Mouse (Mus musculus): Measurements from ENCODE around the gene Zfp622. TPM values are rescaled to one million over a fixed set of nuclear protein-coding genes. Genes with fewer than 3 reads are reported as not detected.

Gene Zfp622
- polyA plus RNA-seq (2014; fragmentation: Nextera tagmentation; extraction: Ambion mirVana) = 30.4 and 31.5 TPM in 2 replicates

DNA sequence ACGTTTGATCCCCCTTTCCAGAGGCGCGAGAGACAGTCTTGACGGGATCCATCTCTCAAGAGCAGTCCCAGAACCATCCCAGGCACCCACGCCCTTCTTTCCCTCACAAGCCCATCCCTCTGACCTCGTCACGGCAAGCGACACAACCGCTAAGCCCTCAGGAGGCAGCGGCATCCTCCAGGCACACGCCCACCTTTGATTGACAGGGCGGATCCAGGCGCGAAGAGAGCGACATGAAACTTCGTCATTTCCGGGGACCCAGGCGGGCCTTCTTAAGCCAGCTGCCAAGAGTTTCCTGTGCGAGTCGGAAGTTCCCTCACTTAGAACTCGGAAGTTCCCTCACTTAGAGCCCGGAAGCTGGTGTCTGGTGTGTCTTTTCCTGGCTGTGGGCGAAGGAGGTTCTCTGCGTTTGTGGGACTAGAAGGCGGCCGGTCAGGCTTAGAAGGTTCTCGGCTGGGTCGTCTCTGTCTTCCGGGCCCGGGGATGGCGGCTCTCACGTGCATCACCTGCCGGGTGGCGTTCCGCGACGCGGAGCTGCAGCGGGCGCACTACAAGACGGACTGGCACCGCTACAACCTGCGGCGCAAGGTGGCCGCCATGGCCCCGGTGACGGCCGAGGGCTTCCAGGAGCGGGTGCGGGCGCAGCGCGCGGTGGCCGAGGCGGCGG lies at the start of gene Zfp622:
TSS of gene Zfp622 (plus strand) at position 300 of the 667 bp plus-strand sequence.
- Histone ChIP-seq H3K4me3 (ENCODE audit: low read depth, low read length) (peak within 1 kb of the TSS; percentile 52), H3K27ac (ENCODE audit: low read depth) (peak within 1 kb of the TSS; percentile 92), H3K36me3 (ENCODE audit: control insufficient read depth, insufficient read depth, low read length) (peaks cover 26% of the 10 kb centered on the region), H3K4me2 (ENCODE audit: low read length) (peak within 1 kb of the TSS; percentile 77), H3K4me1 (replicated peaks; ENCODE audit: control insufficient read depth, insufficient read depth, low read length) (peaks cover 11% of the 10 kb centered on the region), H3K27me3 (replicated peaks; ENCODE audit: control insufficient read depth, insufficient read depth, low read length) (no peaks in the 10 kb centered on the region), H3K9ac (ENCODE audit: low read length) (peak within 1 kb of the TSS; percentile 73), H3K9me3 (ENCODE audit: control insufficient read depth, low read length) (no peaks in the 10 kb centered on the region)
- peak; percentile 98 for ATAC-seq (replicated peaks; ENCODE audit: low FRiP score, low TSS enrichment, low read depth)
- WGBS = under 1% methylated on average over 57 of the region's 57 CpGs
- DNase-seq (ENCODE audit: low spot score) = peak; percentile 95

- Histone ChIP-seq H3K27ac (ENCODE audit: low read depth) (no peak overlapping the region), H3K4me2 (ENCODE audit: low read length) (no peak overlapping the region), H3K27me3 (replicated peaks; ENCODE audit: control insufficient read depth, insufficient read depth, low read length) (no peaks in the 10 kb centered on the region), H3K4me3 (ENCODE audit: low read depth, low read length) (no peak overlapping the region), H3K4me1 (replicated peaks; ENCODE audit: control insufficient read depth, insufficient read depth, low read length) (0 out of 2 replicates have a peak, but pooled peaks cover 6% of the 10 kb centered on the region), H3K9me3 (ENCODE audit: control insufficient read depth, low read length) (no peaks in the 10 kb centered on the region), H3K36me3 (ENCODE audit: control insufficient read depth, insufficient read depth, low read length) (no peaks in the 10 kb centered on the region), H3K9ac (ENCODE audit: low read length) (no peak overlapping the region)
- DNase-seq (ENCODE audit: low spot score) (no peak), ATAC-seq (replicated peaks; ENCODE audit: low FRiP score, low TSS enrichment, low read depth) (no peak)
- 84% methylated on average over 7 of the region's 7 CpGs for WGBS
Measured at GRCm38 (mm10) chr15:25934411-25934810, 49.8 kb upstream of the Zfp622 start.

DNA sequence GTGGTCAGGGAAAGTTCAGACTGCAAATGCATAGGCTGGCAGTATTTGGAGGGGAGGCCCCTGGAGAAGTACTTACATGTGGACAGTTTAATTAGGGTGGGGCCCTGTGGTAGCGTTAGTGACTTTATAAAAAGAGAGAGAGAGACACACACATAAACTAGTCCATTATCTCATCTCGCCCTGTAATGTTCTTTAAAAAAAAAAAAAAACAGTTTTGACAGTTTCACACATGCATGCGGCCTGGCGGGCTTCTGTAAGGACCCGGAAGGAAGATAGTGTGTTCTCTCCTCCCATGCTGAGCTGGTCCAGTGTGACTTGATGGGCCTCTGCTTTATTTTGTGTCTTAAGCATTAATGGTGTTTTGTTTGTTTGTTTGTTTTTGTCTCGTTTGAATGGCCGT lies 45.7 kb upstream of the Zfp622 start:
- Histone ChIP-seq H3K27ac (ENCODE audit: low read depth) (no peak overlapping the region), H3K36me3 (ENCODE audit: control insufficient read depth, insufficient read depth, low read length) (no peaks in the 10 kb centered on the region), H3K4me3 (ENCODE audit: low read depth, low read length) (no peak overlapping the region), H3K27me3 (replicated peaks; ENCODE audit: control insufficient read depth, insufficient read depth, low read length) (no peaks in the 10 kb centered on the region), H3K4me1 (replicated peaks; ENCODE audit: control insufficient read depth, insufficient read depth, low read length) (no peaks in the 10 kb centered on the region), H3K9me3 (ENCODE audit: control insufficient read depth, low read length) (no peaks in the 10 kb centered on the region), H3K4me2 (ENCODE audit: low read length) (no peak overlapping the region), H3K9ac (ENCODE audit: low read length) (no peak overlapping the region)
- DNase-seq (ENCODE audit: low spot score) = no peak
- ATAC-seq (replicated peaks; ENCODE audit: low FRiP score, low TSS enrichment, low read depth) = no peak
- 84% methylated on average over 7 of the region's 7 CpGs for WGBS

DNA sequence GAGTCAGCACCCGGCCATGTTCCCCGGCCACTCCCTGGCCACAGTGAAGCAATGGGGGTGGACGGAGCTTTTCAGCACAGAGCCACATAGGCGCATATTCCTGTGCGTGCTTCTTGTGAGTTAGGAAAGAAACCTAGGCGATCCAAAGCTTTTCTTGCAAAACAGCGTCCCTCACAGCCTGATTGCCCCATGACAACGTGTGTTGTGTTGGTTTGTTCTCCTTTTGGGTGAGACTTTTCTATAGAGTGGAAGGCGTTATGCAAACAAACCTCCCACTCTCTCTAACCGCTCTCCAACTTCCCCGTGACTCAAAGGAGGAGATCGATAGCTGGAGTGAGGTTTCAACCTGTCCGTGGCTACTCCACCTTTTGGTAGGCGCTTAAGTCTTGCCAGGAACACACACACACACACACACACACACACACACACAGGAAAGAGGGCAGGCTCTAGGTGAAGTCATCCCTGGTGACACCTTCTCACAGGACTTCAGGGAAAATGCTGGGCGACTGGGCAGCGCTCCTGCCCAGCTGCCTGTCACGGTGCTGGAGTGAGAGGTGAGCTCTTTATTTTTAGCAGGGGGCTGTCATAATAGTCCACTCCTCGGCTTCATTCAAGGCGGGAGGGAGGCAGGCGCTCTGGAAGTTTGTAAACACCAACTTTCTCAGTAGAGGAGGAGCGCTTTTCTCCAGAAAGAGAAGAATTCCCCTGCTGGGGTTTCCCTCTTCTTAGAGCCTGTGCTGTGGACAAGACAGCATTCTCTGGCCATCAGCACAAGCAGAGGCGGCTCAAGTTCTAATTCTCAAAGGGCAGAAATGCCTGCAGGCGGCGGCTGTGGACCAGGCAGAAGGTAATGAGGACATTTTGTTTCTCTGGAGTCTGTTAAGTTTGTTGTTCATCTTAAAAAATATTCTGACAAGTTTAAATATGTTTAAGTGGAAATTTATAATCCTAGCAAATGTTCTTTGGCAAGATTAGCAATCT lies 43.5 kb upstream of the Zfp622 start:
- Histone ChIP-seq H3K9ac (ENCODE audit: low read length) (no peak overlapping the region), H3K9me3 (ENCODE audit: control insufficient read depth, low read length) (no peaks in the 10 kb centered on the region), H3K27ac (ENCODE audit: low read depth) (no peak overlapping the region), H3K4me2 (ENCODE audit: low read length) (peak overlapping the region; percentile 40), H3K36me3 (ENCODE audit: control insufficient read depth, insufficient read depth, low read length) (no peaks in the 10 kb centered on the region), H3K4me1 (replicated peaks; ENCODE audit: control insufficient read depth, insufficient read depth, low read length) (no peaks in the 10 kb centered on the region), H3K27me3 (replicated peaks; ENCODE audit: control insufficient read depth, insufficient read depth, low read length) (no peaks in the 10 kb centered on the region), H3K4me3 (ENCODE audit: low read depth, low read length) (peak overlapping the region; percentile 16)
- WGBS = 31% methylated on average over 24 of the region's 24 CpGs
- DNase-seq (ENCODE audit: low spot score) (no peak), ATAC-seq (replicated peaks; ENCODE audit: low FRiP score, low TSS enrichment, low read depth) (peak; percentile 70; the same call in 1 of the 2 replicates)

DNA sequence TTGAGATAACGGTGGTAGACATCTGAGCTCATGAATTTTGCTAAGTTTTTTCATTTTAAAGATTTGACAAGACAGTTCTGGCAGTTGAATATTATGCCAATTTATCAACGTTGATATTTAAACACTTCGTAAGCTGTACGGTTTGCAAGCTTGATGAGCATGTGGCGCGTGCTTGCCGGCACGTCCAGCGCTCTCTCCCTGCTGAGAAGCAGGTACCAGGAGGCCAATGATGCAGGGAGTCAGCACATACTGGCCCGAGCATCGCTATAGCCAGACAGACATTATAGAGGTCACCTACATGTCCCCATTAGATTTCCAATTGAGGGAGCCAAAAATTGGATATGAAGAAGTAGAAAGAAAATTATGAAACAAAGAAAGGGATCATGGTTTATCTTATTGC lies 42.7 kb upstream of the Zfp622 start:
- Histone ChIP-seq H3K36me3 (ENCODE audit: control insufficient read depth, insufficient read depth, low read length) (no peaks in the 10 kb centered on the region), H3K27ac (ENCODE audit: low read depth) (no peak overlapping the region), H3K4me1 (replicated peaks; ENCODE audit: control insufficient read depth, insufficient read depth, low read length) (no peaks in the 10 kb centered on the region), H3K9ac (ENCODE audit: low read length) (no peak overlapping the region), H3K4me2 (ENCODE audit: low read length) (peak overlapping the region; percentile 40; the same call in 1 of the 2 replicates), H3K27me3 (replicated peaks; ENCODE audit: control insufficient read depth, insufficient read depth, low read length) (no peaks in the 10 kb centered on the region), H3K9me3 (ENCODE audit: control insufficient read depth, low read length) (no peaks in the 10 kb centered on the region), H3K4me3 (ENCODE audit: low read depth, low read length) (peak overlapping the region; percentile 8; the same call in 1 of the 2 replicates)
- WGBS = 75% methylated on average over 11 of the region's 11 CpGs
- no peak for DNase-seq (ENCODE audit: low spot score)
- ATAC-seq (replicated peaks; ENCODE audit: low FRiP score, low TSS enrichment, low read depth) = no peak

DNA sequence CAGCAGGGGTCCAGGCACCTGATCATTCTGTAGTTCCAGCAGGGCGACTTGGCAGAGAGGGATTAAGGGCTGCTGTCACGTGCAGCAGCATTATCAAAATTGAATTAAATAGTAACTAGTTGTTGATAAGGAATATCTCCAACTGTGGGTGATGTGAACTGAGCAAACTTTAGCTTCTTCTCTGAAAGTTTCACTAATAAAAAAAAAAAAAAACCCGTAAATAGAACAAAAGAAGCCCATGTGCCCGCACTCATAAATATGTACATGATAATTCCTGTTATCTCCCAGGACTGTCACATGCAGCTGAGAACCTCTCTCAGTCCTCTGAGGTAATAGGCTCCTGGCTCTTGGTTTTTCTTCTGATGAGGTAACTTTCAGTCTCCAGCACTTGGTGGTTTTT lies 41.8 kb upstream of the Zfp622 start:
- Histone ChIP-seq H3K4me2 (ENCODE audit: low read length) (peak overlapping the region; percentile 40; the same call in 1 of the 2 replicates), H3K4me1 (replicated peaks; ENCODE audit: control insufficient read depth, insufficient read depth, low read length) (no peaks in the 10 kb centered on the region), H3K27me3 (replicated peaks; ENCODE audit: control insufficient read depth, insufficient read depth, low read length) (no peaks in the 10 kb centered on the region), H3K9ac (ENCODE audit: low read length) (no peak overlapping the region), H3K4me3 (ENCODE audit: low read depth, low read length) (no peak overlapping the region), H3K27ac (ENCODE audit: low read depth) (no peak overlapping the region), H3K36me3 (ENCODE audit: control insufficient read depth, insufficient read depth, low read length) (no peaks in the 10 kb centered on the region), H3K9me3 (ENCODE audit: control insufficient read depth, low read length) (no peaks in the 10 kb centered on the region)
- DNase-seq (ENCODE audit: low spot score) = no peak
- 78% methylated on average over 4 of the region's 4 CpGs for WGBS
- ATAC-seq (replicated peaks; ENCODE audit: low FRiP score, low TSS enrichment, low read depth) = 0 out of 2 replicates have a peak, but pooled peaks have one; percentile 53

DNA sequence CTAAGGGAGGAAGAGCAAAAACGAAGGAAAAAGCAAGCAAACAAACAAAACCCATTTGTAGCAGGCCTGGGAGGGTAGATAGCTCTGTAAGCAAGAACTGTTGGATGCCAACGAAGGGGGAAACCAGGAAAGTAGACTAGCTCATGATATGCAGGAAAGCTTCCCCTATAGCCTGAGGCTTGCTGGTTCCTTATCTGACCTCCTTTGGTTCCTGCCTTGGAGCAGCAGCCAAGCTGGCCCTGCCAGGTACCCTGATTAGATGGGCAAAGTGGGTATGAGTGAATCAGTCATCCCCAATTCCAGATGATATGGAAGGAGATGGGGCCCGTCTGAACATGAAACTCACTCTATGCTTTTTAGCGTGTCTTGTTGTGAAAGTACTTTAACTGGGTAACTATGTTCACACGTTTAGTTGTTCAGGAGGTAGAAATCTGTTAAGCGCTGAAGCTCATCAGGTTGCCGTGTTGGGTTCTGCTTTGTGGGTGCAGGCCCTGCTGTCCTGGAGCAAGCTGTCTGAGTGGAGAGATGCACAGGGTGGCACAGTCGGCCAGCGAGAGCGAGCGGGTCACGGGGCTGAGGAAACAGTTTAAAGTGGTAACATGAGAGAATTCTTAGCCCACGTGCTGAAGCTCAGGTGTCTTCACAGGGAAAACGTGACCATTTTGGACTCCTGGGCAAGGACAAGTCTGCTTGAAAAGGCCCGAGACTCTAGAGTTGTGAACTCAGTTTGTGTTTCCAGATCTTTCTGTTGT lies 40.6 kb upstream of the Zfp622 start:
- Histone ChIP-seq H3K9me3 (ENCODE audit: control insufficient read depth, low read length) (no peaks in the 10 kb centered on the region), H3K4me3 (ENCODE audit: low read depth, low read length) (no peak overlapping the region), H3K27me3 (replicated peaks; ENCODE audit: control insufficient read depth, insufficient read depth, low read length) (no peaks in the 10 kb centered on the region), H3K27ac (ENCODE audit: low read depth) (no peak overlapping the region), H3K36me3 (ENCODE audit: control insufficient read depth, insufficient read depth, low read length) (no peaks in the 10 kb centered on the region), H3K4me1 (replicated peaks; ENCODE audit: control insufficient read depth, insufficient read depth, low read length) (no peaks in the 10 kb centered on the region), H3K9ac (ENCODE audit: low read length) (no peak overlapping the region), H3K4me2 (ENCODE audit: low read length) (no peak overlapping the region)
- DNase-seq (ENCODE audit: low spot score) (no peak), ATAC-seq (replicated peaks; ENCODE audit: low FRiP score, low TSS enrichment, low read depth) (no peak)
- WGBS = 85% methylated on average over 15 of the region's 15 CpGs

GRCm38 (mm10) chr15:25945224-25945623 lies 38.9 kb upstream of the Zfp622 start:
- no peaks in the 10 kb centered on the region for H3K36me3 ChIP-seq (ENCODE audit: control insufficient read depth, insufficient read depth, low read length)
- H3K4me2 ChIP-seq (ENCODE audit: low read length) = no peak overlapping the region
- no peaks in the 10 kb centered on the region for H3K9me3 ChIP-seq (ENCODE audit: control insufficient read depth, low read length)
- H3K4me1 ChIP-seq (replicated peaks; ENCODE audit: control insufficient read depth, insufficient read depth, low read length) = no peaks in the 10 kb centered on the region
- no peaks in the 10 kb centered on the region for H3K27me3 ChIP-seq (replicated peaks; ENCODE audit: control insufficient read depth, insufficient read depth, low read length)
- ATAC-seq (replicated peaks; ENCODE audit: low FRiP score, low TSS enrichment, low read depth) (0 out of 2 replicates have a peak, but pooled peaks have one; percentile 20), DNase-seq (ENCODE audit: low spot score) (no peak)
- H3K27ac ChIP-seq (ENCODE audit: low read depth) = no peak overlapping the region
- H3K4me3 ChIP-seq (ENCODE audit: low read depth, low read length) = no peak overlapping the region
- no peak overlapping the region for H3K9ac ChIP-seq (ENCODE audit: low read length)
- WGBS = 54% methylated on average over 8 of the region's 8 CpGs
